Mouse (Mus musculus) ZHBTc4 (cell line): ENCODE measurements at regions not wholly inside any gene's neighbourhood (a gene's known extent, or its start where the extent isn't known, plus 50 kb on each side); places are given as distances from the start of the nearest gene placed in this dataset.
A peak's percentile ranks its signal among the peaks of the same experiment; 100 is the strongest.

ENCODE experiments used
- DNase-seq: peaks from one replicate; pipeline ENCODE4 v3.0.0-alpha.2; 2011; ENCODE audit warnings: low read depth, low spot score

DNA sequence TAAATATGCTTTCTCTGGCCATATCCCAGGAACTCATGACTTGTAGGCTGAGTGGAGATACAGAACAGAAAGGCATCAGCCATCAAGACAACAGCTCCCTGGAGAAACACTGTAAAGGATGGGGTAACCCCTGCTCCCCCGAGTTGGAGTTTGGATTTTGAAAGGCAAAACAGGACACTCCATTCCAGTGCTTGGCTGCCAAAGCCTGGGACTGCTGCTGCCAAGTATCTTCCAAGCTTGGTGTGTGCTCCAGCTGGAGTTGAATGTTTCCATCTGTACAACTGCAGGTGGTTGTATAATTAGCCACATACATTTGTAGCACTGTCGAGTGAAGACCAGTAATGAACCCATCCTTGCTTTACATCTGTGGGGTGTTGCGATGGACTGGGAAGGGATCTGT, 62.1 kb downstream of the 4933412E24Rik start:
- no peak for DNase-seq

DNA sequence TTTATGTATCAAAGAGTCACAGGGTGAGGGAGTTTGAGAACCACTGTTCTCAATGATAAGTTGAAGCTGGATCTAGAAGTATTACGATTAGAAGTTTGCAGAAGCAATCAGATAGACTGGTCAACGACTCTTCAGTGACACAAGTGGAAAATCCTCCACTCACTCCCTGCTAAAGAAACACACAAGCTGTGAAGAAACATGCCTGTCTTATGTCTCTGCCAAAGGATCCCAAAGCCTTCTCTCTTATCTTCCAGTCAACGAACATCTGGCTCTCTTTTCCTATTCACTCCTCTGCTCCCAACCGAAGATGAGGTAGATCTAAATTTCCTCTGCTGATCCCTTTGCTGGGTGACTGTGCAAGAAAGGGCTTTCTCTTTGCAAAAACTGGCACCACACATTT, 62.6 kb downstream of the 4933412E24Rik start:
- DNase-seq, result no peak

DNA sequence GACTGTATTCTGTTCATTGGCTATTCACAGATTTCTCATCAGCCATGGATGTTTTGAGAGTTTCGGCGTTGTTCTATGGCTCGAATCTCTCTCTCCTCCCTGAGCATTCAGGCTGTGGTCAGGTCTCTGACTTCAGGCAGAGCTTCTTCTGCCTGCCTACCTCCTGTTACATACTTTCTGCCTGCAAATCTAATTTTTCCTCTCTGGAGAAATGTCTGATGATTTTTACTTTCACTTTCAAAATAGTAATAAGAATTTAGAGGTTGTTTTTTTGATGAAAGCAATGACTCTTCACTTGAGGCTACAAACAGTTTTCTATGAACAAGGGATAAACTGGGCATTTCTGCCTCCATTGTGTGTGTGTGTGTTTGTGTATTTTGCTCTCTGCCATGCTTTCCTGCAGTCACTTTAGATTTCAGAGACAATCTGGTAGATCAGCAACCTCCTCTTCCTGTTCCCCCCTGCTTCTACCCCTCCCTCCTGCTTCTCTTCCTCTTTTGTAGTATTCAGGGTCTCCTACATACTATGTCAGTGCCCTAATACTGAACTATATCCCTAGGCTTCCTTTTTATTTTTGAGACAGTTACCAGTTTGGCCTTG, 65.7 kb downstream of the 4933412E24Rik start:
- no peak for DNase-seq

DNA sequence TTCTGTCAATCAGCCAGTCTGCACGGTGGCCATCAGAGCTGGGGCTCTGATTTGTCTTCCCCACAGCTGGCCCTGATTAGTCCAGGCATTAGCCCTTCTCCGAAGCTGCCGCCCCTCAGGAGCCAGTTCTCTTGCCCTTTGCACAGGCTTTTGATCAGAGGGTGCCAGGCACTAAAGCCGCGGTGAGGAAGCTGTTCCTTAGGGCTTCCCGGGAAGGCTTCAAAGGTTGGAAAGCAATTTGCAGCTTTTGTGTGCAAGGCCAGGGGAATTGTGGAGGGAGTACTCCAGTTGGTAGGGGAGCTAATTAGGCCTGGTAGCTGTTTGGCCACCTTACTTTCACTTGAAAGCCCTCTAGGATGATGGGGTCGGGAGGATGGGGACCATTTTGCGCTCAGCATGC, 71.2 kb downstream of the 4933412E24Rik start:
- no peak for DNase-seq

DNA sequence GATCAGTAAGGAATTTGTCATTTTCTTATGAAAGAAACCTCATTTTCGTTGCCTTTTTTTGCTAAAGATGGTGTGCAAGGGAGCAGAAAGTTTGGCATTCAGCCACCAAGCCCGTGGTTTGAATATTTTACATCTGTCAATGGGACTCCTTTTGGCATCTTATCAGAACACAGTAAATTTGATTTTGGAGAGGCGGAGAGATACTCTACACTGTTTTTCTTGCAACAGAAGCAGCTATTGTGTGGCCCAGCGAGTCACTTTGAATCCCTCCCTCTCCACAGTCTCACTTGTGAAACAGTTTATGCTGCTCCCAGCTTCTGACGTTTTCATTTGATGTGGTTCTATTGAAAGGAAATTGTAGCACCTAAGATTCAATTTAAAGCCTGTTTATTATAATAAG, 79.9 kb downstream of the 4933412E24Rik start:
- no peak for DNase-seq

DNA sequence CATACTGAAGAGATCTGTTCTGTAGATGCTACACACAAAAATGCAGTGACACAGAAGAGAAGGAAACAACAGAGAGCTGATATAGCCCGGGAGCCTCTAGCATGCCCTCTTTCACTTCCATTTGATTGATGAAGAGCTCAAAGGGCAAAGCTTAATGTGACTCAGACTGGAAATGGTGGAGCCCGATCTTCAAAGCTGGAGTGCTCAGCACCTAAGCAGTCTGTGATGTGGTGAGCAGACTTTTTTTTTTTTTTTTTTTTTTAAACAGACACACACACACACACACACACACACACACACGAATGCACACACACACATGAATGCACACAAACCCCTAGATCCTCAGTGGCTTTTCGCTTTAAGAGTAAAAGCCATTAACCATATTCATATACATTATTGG, 102.6 kb downstream of the 4933412E24Rik start:
- DNase-seq, result no peak

DNA sequence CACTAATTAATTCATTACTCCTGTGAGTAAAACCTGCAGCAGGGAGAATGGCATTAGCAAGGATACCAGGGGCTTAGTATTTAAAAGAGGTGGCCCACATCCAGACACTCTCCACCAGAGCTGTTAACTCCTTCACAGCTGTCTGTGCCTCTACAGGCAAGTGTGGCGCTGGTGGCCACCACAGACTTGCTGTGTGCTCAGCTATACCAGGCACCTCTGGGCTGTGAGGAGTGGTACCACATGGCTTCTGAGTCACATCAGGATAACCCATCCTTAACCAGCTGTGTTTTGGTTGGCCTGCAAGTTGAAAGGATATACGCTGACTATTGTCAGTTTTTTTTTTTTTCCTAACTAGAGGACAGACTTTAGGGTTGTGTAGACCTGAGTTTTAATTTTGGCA, 108.1 kb downstream of the 4933412E24Rik start:
- DNase-seq, result no peak

DNA sequence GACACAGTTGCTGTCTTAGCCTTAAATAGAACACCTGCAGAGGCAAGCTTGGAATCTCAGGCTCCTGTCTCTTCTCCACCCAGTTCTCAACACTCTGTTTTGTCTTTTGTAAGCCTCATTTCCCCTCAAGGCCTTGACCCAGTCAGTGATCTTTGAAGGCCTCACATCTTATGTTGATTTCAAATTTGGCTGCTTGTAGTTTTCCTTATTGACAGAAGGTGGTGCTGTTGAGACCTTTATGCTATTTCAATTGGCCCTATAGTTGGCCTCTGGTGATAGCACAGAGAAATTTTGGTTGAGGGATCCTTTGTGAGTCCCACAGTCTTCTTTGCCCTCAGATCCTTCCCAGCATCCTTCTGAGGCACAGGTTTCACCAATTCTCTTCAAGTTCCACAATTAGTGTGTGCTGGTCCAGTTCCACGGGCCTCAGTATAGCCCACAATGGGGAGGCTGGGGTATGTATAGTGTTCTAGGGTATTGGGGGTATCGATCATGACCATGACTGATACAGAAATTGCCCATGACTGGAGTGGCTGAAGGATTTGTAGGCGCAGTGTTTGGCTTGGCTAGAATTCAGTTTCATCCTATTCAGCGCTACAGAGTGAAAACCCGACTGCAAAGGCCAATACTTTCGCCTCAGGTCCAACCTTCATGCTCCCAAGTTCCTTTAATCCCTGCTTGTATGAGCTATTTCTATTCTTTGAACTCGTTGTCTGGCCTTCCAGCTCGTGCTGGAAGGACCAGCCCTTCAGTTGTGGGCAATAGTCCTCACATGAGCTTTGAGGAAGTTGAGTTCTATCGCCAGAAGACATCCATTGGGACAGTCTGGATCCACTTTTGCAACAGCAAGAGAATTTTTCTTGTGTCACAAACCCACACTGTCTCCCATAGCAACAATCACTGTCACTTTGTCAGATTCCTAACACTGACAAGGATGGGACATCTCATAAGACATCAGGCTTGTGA, 110.3 kb downstream of the 4933412E24Rik start:
- DNase-seq, result peak; percentile 54

DNA sequence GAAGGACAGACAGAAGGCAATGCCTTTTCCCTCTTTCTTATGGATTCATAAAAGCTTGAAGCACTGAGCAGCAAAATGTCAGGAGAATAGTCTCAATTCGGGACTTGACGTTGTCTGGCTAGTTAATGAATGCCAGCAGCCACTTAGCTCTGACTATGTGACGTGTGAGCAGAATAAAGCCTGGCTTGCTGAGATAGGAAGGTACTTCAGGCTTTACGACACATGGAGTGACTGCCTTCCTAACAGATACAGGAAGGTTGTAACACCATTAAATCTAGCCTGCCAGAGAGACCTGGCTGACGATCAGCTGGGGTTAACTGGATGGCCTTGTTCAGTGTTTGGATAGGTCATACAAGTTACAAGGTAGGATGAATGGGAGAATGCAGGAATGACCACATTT, 111.7 kb downstream of the 4933412E24Rik start:
- no peak for DNase-seq

DNA sequence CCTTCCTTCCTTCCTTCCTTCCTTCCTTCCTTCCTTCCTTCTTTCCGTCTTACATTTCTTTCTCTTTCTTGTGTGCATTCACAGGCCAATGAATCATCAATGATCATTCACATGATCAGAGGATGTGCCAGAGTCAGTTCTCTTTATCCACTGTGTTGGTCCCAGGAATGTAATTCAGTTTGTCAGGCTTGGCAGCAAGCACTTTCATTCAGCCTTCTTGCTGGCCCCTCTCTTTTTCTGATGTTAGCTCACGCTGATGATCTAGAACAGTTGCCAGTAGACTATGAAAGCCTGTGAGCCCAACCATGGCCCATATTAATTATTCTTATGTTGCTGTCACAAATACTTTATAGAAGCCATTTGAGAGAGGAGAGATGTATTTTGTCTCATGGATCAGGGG, 127.4 kb downstream of the 4933412E24Rik start:
- DNase-seq, result no peak

DNA sequence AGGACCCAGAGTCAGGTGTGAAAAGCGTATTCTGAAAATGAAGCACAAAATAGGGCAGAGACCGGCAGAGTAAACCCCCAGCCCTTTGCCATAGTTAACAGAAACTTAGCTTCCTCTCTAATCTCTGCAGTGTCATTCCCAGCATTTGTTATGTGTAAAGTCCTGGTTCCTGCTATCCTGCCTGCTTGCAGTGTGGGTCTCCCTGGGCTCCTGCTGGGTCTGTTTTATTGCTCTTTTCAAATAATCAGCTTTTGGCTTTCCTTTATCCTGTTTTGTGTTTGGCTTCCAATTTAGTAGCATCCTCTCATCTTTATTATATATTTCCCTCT, 128.3 kb downstream of the 4933412E24Rik start:
- no peak for DNase-seq

DNA sequence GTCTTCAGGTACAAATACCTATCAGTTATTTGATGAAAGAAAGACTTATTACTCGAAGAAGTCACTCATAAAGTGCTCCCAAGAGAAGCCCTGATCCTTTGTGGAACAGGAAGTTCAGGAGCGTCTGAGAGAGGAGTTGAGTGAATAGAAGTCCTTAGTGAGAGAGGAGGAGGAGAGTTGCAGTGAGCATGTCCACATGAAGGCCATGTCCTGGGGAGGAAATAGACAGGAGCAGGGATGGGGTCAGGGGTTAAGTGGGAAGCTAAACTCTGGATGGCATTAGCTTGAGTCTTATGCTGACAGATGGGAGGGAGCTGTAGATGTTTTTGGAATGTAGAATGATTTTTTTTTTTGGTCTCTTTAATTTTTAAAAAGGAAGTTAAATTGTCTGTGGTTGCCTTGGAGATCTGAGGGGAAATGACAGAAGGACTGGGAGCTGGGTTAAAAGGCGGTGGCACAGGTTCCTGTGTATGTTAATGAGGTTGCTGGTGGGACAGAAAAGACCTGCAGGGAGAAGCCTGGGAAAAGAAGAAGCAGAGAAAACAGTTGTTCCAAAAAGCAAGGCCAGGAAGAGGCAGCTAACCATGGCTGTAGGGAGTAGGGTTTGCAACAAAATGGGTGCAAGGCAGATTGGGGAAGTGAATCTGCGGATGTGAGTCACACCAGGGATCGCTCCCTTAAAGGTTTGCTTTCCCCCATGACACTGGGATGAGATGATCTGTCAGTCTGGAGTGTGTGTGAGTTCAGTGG, 128.9 kb downstream of the 4933412E24Rik start:
- no peak for DNase-seq

DNA sequence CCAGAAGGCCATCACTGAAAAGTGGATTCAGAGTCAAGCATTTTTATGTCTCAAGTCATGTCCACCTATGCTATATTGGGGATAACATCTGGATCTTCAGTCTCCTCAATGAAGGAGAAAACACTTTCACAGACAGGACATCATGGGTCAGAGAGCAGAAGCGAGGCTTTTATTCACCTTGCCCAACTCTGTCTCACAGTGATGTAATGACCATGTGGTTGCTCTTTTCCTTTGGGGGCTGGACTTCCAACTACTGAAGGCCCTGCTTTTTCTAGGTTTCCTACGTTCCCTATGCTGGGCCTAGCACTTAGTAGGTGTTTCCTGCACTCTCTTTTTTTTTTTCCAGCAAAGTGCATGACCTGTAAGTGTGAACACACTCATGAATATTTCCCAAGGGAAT, 130.4 kb downstream of the 4933412E24Rik start:
- DNase-seq, result no peak

DNA sequence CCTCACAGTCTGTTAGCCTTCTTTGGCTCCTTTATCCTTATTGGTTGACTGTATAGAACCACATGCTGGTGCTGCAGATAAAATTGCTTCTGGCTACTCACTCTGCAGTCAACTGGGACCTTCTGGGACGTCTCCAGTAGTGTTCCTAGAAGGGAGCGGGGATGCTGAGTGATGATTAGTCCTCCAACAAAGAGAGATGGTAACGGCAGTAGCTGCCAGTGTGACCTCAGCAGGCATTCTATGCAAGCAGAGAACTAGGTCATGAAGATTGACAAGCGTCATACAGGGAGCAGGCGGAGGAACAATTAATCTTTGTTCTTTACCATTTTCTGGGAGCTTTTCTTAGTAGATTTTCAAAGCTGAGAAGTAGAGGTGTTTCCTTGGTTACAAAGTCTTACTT, 134.0 kb downstream of the 4933412E24Rik start:
- DNase-seq, result no peak

DNA sequence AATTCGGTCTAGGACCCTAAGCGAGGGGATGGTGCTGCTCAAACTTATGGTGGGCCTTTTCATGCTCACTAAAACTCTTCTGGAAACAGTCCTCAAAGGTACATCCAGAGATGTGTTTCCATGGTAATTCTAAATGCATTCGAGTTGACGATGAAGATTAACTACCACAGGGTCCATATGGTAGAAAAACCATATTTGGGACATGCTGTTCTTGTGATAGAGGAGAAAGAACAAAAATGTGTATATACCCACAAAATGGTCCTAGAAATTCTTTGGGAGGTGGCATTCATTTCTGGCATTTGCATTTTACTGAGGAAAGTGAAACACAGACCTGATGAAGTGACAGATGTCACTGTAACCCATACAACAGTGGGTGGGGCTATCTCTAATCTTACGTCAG, 136.0 kb downstream of the 4933412E24Rik start:
- no peak for DNase-seq

DNA sequence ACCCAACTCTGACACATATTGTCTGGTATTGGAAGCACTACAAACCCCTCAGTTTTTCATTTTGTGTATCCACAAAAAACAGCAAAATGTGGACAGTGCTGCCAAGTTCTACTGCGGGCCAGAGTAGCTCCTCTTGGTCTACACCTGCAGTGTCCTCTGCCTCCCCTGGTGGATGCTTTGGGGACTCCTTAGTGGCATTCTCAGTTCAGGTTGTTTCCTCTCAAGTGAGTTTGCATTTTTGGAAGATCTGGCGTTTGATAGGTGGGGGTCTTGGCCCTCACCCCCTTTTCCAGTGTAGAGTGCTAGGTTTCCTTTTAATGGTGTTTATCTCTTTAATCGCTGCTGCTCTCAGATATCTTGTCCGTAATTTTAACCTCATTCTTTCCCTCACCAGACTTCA, 137.1 kb downstream of the 4933412E24Rik start:
- DNase-seq, result no peak

DNA sequence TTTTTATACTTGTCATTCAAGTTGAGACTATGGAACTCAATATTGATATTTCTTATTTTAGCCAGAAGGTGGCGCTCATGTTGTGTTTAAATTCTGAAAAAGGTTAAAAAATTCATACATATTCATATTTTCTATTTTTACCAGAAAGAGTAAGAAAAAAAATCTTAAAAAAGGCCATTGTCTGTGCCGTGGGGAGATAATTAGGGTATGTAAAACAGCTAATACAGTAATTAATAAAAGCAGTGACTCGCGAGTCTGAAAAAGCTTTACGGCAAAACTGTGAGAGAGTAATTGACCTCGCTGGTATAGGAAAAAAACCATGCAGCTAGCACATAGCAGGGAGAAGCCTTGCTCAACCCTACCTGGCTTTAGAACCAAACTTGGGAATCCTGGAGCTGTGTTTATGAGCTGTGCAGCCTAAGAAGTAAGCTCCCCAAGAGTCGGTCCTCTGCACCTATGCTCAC, 140.1 kb downstream of the 4933412E24Rik start:
- DNase-seq, result no peak

DNA sequence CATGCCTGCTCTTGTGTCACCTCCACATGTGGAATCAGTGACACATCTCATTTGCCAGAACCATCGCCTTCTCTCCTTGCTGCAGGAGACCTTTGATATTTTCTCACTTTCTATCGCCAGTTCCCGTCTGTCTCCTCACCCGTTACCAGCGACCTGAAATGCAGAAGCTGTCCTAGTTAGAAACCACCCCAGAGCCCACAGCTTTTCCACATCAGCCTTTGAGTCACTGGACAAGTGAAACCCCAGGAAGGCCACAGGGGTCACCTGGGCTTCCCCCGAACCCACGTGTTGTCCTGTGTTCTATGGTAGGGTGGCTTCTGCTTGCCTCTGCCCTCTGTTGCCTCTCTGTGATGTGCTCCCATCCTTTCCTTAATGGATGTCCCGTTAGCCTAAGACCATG, 149.7 kb downstream of the 4933412E24Rik start:
- no peak for DNase-seq

DNA sequence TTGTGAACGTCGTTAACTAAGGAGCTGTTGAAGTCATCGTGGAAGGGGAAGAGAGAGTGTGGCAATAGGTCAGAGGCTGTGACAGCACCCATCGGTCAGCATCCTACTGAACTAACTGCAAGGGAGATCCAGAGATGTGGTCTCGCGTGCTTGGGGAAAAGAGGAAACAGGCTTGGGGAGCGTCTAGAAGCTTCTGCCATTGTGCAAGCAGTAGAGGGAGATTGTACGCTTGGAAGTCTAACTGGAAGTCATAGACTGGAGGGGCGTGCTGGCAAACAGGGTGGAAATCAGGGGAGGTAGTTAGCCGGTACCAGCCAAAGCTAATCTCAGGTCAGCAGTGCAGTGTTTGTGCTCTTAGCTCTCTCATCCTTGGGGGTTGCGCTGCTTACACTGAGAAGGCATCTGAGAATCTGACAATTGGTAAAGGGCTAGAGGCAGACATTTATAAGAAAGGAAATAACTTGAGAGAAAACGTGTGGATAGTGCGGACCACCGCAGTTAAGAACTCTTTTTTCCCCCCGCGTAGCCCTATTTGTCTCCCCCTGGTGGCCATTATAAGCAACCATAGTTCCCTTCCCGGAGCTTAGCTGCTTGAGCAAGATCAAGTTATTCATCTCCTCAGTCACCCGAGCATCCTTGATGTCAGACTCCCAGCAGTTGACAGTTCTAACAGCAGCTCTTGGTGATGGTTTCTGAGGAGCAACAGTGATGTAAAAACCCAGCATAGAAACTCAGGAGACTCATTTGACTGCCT, 151.5 kb downstream of the 4933412E24Rik start:
- peak; percentile 60 for DNase-seq

DNA sequence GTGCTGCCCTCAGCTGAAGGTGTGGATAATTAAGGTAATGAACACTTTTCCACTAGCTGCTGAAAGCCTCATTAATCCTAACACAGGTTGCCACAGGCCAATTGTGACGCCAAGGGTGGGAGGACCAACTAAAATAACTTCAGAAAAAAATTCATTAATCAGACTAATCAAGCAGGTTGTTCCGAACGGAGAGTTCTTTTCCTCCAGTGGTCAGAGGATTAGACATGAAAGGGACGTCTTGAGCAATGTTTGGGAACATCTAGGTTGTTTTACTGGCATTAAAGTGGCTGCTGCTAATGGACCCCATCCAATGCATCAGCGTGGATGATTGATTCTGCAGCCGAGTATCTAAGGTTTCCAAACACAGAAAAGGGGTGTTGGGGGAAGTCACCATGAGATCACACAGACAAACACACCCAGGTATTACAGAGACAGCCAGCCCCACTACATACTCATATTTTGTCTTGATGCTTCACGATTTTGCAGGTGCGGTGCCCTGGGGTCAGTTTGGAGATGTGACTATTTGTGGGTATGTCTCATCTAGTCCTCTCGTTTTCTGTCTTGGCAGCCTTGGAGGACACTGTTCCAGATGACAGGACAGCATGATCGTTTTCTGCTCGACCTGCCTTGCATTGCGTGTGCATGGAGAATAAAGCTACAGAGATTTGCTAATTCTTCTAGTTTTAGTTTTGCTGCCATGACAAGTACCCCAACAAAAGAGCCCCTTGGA, 164.0 kb downstream of the 4933412E24Rik start:
- no peak for DNase-seq

DNA sequence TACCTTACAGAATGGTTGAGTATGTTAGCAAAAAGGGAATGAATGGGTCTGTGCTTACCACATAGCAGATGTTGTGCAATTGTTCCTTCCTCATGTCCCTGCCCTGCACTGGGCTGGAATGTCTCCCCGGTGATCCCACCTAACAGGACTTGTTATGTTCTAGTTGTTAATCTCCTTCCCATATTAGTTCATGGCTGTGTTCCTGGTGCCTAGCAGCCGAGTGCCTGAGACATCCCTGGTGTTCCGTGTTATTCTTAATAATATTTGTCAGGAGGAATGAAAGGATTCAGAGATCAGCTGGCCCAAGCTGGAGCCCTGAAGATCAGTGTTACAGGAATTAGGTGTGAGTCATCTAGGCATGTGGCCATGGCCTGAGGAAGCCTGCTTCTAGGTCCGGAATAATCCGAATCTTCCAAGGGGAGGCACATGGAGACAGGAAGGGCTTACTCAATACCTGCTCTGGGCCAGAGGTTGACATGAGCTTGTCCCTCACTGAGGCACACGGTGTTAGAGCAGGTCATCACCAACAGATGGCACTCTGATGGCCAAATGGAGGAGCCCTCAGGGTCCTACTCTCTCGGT, 171.2 kb downstream of the 4933412E24Rik start:
- no peak for DNase-seq
